Mouse (Mus musculus) ES-Bruce4 (cell line): Measurements from ENCODE around the gene Slc25a19.

Source experiments
- CTCF ChIP-seq: IDR thresholded peaks from one replicate; pipeline ENCODE4 v1.8.1; 2011; ENCODE audit warnings: low read depth, low read length
- EP300 ChIP-seq: IDR thresholded peaks from 2 replicates; pipeline ENCODE4 v1.6.1; 2011; ENCODE audit warnings: low read depth, low read length; ENCODE audit not compliant: insufficient read depth
- POLR2A ChIP-seq: IDR thresholded peaks from one replicate; pipeline ENCODE4 v1.8.1; 2011; ENCODE audit warnings: low read length; ENCODE audit not compliant: insufficient read depth

- TF ChIP-seq EP300: no peak
- no peak for TF ChIP-seq CTCF
- TF ChIP-seq POLR2A: no peak
Observed at GRCm38 (mm10) chr11:115642705-115643104, 14.6 kb upstream of the Slc25a19 start.
